Mouse (Mus musculus) T-helper 2 cell (primary cell): ENCODE data around the gene Jsrp1.

ENCODE experiments used
- in situ Hi-C: fragments of 300-600 bp; cut with MboI, MseI; formaldehyde crosslinking; loops from one replicate; pipeline ENCODE4 v1.15.1; 2025; ENCODE audit warnings: high pct_unique_total_duplicates

The Jsrp1 gene

DNA sequence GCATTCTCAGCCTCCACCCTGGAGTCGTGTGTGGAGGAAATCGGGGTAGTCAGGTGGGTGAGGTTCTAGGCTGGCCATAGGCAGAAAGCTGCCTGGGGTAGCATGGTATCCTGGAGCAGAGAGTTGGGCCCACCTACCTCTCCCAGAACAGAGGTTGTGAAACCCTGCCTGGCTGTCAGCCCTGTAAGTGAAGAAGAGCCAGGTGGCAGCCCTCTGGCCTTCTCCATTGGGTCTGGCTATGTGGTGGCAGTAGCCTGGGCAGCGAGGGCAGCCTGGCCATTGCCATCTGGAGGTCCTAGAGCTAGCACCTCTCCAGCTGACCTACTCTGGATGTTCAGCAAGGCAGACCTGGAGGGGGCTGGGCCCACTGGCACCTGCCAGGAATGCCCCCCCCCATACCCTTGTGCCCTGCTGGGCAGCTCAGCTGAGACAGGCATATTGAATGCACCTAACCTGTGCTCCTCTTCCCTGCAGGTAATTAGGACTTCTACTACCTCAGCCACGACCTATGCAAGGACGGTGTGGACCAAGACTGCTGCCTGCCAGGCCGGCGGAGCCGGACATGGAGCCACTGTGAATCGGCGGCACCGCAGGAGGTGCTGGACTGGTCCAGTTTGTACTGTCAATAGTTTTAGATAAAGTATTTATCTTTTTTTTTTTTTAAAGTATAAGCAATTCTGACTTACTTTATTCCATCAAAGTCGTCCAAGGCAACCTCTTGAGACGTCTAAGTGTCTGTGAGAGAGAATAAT lies 20.1 kb downstream of the Jsrp1 start:
- in situ Hi-C loops = no loop called here

DNA sequence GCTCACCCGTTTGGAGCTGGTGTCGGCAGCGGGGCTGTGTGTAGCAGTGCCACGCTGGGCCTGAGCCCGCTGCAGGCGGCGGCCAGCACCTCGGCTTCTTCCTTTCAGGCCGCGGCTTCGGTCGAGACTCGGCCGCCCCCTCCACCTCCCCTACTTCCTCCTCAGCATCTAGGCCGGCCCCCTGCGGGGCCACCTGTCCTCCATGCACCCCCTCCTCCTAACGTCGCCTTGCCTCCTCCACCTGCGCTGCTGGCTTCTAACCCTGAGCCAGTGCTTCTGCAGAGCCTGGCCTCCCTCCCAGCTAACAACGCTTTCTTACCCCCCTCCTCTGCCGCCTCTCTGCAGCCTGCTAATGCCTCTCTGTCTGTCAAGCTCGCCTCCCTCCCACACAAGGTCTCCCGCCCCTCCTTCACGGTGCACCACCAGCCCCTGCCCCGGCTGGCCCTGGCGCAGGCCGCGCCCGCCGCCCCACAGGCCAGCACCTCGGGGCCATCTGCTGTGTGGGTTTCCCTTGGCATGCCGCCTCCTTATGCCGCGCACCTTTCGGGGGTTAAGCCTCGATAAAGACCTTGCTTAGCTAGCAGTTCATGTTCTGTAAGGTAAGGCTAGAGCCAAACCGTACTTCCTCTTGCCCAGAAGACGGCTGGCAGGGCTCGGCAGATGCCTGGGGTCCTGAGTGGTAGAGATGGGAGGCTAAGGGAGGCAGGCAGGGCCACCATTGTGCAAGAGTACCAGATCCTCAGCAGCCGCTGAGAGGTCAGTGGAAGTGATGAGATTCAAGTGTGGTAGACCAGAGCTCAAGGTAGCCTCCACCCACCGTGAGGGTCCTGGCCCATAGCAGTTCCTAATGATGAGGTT lies 20.9 kb downstream of the Jsrp1 start:
- in situ Hi-C loops = no loop called here

DNA sequence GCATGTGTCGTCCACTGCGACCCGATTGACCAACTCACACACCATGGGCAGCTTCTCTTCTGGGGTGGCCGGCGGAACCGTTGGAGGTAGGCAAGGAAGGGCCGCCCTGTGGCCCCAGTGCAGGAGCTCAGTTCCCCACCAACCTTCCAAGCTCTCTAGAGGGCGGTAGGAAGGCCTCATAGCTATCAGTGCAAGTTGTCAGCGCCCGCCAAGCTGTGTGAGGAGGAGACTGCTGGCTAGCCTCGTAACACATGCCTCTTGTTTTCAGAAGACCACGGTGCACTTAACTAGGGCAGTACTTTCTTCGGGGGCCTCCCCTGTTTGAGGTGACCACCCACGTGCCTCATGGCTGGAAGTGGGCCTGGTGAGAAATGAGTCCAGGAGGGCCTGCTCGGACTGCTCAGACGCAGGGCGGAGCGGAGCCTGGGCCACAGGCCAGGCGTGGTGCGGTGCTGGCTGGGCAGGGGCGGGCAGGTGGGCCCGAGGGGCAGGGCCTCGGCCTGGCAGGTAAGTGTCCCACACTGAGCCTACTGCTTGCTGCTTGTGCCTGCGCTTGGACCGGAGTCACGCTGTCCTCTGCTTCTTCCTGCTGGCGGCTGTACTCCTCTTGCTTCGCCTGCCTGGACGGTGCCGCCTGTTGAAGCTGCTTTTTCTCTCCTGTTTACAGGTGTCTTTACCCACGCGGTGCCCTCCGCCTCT lies 21.7 kb downstream of the Jsrp1 start:
- in situ Hi-C loops = no loop called here

DNA sequence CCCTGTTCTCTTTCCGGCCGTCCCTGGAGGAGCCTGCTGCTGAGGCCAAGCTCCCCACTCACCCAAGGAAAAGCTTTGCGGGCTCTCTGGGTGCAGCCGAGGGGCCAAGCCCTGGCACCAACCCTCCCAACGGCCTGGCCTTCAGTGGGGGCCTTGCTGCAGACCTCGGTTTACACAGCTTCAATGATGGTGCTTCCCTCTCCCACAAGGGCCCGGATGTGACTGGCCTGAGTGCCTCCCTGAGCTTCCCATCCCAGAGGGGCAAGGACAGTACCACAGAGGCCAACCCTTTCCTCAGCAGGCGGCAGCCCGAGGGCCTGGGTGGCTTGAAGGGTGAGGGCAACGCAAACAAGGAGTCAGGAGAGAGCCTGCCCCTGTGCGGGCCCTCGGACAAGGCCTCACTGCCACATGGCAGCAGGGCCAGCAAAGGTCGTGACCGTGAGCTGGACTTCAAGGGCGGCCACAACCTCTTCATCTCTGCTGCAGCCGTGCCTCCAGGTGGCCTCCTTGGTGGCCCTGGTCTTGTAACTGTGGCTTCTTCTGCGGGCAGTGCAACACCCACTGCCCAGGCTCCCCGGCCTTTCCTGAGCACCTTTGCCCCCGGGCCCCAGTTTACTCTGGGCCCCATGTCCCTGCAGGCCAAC lies 22.4 kb downstream of the Jsrp1 start:
- in situ Hi-C loops = no loop called here

DNA sequence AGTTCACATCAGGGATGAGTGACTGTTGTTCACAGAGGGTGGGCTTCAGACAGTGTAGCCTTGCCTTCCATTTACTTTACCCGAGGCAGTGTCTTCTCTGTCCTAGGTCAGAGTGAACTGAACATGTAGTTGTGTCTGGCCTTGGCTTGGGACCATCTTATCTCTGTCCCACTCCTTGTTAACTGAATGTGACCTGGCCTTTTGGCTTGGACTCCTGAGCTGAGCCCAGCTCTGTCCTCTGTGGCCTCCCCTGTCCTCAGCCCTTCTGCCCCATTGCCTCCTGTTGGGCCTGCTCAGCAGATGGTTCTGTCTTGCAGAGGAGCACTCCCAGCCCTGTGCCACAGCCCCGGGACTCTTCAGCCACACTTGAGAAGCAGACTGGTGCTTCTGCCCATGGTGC lies 25.8 kb downstream of the Jsrp1 start:
- in situ Hi-C loops = no loop called here

DNA sequence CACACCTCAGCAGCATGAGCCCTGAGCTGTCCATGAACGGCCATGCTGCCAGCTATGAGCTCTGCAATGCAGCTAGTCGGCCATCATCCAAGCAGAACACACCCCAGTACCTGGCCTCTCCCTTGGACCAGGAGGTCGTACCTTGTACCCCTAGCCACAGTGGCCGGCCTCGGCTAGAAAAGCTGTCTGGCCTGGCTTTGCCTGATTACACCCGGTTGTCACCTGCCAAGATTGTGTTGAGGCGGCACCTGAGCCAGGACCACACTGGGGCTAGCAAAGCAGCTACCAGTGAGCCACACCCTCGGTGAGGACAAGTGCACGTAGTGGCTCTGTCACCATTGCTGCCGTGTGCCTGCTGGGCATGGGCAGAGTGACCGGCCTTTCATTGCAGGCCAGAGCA lies 27.3 kb downstream of the Jsrp1 start:
- in situ Hi-C loops = no loop called here

DNA sequence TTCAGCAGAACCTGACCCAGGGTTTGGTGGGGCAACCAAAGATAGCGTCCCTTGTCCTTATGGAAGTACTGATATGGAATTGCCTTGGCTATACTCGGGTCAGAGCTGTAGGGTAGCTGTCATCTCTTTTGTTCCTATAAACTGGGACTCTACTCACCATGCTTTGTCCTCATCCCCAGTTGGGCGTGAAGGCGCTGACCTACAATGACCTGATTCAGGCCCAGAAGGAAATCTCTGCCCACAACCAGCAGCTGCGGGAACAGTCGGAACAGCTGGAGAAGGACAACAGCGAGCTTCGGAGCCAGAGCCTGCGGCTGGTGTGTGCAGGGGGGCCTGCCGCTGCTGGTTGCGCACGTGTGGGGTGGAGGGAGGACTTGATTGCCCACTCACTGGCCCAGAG lies 28.4 kb downstream of the Jsrp1 start:
- in situ Hi-C loops = no loop called here

DNA sequence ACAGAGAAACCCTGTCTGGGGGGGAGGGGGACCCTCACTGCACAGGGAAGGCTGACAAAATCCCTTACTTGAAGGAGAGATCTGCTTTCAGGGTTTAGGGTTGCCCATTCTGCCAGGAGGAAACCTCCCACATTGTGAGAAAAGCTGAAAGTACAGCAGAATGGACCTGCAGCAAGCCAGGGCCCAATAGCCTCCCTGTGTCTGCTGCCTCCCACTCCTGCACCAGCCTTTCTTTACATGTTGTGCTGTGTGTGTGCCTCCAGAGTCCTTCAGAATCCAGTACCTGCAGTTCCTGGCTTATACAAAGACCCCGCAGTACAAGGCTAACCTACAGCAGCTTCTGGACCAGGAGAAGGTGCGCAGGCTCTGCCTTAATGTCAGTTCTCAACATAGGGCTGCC lies 29.0 kb downstream of the Jsrp1 start:
- in situ Hi-C loops = no loop called here

DNA sequence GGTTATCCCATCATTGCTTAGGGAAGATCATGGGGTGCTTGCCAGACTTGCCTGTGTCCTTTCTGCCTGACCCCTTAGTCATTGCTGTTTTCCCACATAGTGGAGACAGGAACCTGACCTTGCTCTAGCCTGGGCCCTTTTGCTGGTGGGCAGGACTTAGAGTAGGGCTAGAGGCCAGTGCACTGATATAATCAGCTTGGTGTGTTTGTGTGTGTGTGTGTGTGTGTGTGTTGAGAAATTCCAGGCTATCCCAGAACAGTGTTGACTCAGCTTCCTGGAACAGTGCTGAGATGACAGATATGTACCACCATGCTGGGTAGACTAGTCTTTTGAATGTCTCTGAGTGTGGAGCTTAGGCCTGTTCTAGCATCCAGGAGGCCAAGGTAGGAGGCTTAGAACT lies 33.7 kb downstream of the Jsrp1 start:
- in situ Hi-C loops = loop anchor here (5.0 kb wide), 1 partner anchor 67 kb away; no protein-coding TSS in a partner anchor

DNA sequence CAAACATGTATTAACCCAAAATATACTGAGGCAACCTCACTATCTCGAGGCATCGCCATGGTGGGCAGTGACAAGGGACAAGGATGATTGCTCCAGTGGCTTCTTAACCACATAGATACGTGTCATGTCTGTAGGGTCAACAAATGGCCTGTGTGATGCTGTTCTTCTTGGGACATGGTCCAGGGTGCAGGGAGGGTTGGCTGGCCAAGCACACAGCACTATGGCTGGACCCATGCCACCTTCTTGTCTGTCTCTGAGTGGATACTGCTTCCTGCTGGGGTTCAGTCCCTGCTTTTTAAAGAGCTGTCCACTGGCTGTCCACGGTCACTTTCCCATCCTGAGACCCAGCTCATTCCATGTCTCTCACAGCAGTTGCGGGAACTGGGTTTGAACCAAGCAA lies 36.2 kb downstream of the Jsrp1 start:
- in situ Hi-C loops = loop anchor here (5.0 kb wide), 1 partner anchor 65 kb away; no protein-coding TSS in a partner anchor

DNA sequence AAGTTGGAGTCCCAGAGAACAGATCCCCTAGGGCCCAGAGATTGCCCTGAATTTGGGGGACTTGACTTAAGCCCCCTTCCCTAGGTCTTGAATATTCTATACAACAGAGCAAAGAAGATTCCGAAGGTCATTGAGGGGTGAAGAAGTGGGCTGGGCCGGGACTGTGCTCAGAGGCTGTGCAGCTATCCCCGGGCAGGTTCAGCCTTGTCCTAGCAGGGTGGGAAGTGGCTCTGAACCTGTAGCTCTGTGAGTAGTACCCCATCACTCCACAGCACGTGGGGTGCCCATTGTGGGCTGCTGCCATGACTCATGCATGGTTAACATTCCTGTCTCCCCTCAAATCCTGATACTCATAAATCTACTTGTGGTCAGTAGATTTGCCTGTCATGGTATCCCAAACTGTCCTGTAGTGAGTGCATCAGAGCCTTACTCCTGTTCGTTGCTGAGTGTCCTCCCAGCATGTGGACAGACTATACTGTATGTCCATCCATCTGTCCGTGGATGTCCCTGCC lies 36.9 kb downstream of the Jsrp1 start:
- in situ Hi-C loops = loop anchor here (5.0 kb wide), 1 partner anchor 64 kb away; no protein-coding TSS in a partner anchor

DNA sequence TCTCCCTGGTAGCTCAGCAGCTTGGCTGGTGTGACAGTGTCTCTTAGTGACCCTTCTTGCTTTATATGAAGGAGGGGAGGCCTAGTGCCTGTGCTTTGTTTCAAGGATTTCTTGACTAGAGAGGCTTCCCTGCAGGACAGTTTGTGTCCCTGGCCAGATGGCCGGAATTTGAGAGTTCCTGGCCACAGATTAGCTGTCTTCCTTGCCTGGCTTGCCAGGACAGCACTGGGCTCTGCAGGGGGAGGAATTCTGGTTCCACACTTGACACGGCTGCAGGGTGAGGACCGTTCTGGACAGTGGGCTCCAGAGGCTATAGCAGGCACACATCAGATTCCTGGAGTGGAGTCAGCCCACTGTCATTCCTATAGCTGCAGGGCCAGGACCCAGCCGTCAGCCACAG lies 37.6 kb downstream of the Jsrp1 start:
- in situ Hi-C loops = loop anchor here (5.0 kb wide), 1 partner anchor 63 kb away; no protein-coding TSS in a partner anchor

DNA sequence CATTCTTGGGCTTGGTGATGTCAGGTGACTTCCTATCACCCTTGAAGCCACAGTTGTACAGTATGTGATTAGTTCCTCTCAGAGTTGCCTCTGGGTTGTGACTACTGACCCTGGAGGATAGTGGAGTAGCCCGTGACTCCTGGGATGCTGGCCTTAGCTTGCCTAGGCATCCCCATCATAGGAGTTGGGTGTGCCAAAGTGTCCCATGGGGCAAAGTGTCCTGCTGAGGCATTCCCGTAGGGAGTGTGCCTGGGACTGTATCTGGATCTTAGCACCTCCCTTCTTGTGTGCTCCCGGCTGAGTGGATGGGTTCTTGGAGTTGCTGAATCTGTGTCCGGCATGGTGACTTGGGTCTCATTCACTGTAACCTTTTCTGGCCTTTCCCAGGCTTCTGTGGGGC lies 38.3 kb downstream of the Jsrp1 start:
- in situ Hi-C loops = loop anchor here (5.0 kb wide), 1 partner anchor 63 kb away; no protein-coding TSS in a partner anchor

DNA sequence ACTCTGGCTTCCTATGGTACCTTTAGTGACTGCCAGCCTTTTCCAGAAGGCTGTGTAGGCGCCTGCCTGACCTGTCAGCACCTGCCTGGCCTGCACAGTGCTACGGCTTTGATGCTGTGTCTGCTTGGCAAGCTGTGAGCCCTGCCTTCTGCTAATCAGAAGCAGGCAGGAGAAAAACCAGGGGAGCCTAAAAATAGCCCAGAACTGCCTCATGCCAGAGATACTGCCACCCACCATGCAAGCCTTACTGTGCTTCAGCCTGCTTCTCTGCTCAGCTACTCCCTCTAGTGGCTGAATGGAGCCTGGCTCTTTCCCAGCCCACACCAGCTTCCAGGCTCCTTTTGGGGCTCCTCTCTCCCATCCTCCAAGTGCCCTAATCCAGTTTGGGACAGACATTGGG lies 38.7 kb downstream of the Jsrp1 start:
- in situ Hi-C loops = no loop called here

DNA sequence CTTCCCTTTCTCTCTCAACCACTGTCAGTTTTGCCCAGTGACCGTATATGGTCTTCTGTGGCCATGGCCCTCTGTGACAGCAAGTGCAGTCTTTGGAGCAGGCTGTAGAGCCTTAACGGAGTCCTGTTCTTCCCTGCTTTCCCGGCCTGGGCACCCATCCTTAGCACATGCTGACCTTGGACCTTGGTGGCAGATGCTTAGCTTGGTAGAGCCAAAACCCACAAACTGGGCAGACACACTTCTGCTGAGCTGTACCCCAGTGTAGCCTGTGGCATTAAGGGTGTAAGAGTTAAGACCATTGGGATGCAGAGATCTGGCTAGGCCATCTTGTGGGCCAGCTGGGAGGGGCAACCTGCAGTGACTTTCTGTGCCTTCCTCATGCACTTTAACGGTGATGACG lies 39.5 kb downstream of the Jsrp1 start:
- in situ Hi-C loops = no loop called here

DNA sequence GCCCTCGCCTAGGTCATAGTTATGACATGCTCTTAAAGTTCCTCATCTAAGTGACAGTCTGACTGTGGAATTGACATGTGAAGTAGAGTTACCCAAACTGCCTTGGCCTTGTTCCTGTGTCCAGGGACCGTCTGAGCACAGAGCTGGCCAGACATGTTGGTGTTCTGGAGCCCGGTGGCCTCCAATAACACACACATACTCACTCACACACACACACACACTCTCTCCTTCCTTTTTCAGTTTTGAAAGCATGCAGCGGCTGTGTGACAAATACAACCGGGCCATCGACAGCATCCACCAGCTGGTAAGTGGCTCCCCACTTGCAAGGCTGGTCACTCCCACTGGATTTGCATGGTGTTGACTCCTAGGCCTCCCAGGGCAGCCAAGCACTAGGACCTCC lies 44.9 kb downstream of the Jsrp1 start:
- in situ Hi-C loops = loop anchor here (5.0 kb wide), 1 partner anchor 669 kb away; no protein-coding TSS in a partner anchor

DNA sequence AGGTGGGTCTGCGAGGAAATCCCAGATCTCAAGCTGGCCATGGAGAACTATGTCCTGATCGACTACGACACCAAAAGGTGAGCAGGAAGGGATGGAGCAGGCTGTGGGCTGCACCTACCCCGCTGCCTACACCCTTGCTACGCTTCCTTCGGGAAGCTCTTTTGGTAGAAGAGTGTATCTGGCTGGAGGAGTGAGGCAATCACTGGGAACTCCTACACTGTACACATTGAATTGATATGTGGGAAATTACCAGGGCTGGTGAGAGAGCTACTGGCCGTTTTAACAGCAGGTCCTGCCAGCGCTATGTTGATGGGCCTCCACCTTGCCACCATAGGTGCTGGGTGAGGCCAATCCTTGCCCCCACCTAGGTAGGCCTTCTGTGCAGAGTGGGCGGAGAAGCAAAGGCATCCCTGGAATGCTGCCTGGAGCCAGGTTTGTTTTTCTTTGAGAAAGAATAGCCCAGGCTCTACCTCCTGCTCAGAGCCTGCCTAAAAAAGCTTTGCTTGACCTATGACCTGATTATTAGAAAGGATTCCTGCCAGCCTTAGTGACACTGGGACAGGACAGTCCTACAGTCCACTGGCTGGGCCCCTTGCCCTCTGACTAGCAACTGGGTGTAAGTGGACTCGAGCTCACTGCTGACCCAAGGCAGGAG lies 47.0 kb downstream of the Jsrp1 start:
- in situ Hi-C loops = loop anchor here (5.0 kb wide), 1 partner anchor 671 kb away; no protein-coding TSS in a partner anchor

DNA sequence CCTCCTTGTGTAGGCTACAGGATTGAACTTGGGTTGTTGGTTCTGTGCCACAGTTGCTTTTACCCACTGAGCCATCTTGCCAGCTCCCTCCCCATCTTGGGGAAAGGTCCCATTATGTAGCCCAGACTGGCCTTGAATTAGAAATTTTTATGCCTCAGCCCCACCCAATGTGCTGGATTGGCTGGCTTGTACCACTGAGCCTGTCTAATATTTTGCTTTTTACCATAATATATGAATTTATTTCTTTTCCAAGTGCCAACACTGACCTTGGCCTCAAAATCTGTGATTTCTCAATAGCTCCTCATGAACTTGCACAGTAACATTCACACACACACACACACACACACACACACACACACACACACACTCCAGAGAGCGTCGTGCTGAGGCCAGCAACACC lies 47.6 kb downstream of the Jsrp1 start:
- in situ Hi-C loops = loop anchor here (5.0 kb wide), 1 partner anchor 672 kb away; no protein-coding TSS in a partner anchor

DNA sequence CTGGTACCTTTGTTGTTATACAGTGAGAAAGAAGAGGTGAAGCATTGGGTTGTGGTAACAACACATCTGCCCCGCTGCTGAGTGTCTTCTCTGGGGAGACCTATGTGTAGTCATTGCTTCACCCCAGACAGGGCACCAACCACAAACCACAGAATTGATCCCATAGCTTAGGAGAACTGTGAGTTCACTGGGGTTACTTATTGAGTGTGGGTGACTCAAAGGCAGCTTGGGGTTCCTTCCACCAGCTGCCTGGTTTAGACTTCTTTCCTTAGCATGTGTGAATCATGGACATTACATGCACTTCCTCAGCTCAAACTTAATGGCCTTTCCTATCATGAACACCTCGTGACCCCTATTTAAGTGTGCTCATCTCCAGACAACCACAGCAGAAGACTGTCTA lies 49.8 kb downstream of the Jsrp1 start:
- in situ Hi-C loops = no loop called here

DNA sequence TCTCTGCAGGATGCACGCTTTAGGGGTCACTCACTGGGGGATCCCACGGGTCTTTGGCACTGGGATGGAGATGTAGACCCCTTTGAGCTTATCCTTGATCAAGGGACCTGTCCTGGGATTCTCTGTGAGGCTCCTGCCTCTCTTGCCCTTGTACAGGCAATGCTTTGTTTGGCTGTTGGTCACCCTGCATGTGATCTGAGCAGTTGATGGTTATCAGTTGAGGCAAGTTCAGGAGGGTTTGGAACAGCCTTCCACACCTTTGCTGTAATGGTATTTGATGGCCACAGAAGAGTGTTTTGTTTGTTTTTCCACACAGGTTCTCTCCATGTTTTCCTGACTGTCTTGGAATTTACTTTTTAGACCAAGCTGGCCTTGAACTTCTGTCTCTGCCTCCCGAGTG lies 51.5 kb downstream of the Jsrp1 start:
- in situ Hi-C loops = no loop called here
